Mouse (Mus musculus): ENCODE results near the gene 1110059E24Rik. TPM values are rescaled to one million over a fixed set of nuclear protein-coding genes. Genes with fewer than 3 reads are reported as not detected.

The 1110059E24Rik gene
- total and polyA plus RNA-seq, 2 experiments from 2014 or later, result 26.3 to 56.6 TPM

- Histone ChIP-seq H3K4me3 (ENCODE audit: low read depth, low read length) (no peak overlapping the region), H3K27ac (ENCODE audit: low read depth, low read length) (no peak overlapping the region), H3K27me3 (ENCODE audit: insufficient read depth, low read length) (no peaks in the 10 kb centered on the region), H3K4me1 (ENCODE audit: insufficient read depth, low read length) (no peaks in the 10 kb centered on the region; the same call in 1 of the 2 replicates), H3K9ac (replicated peaks; ENCODE audit: low read length, poor library complexity, severe bottlenecking) (no peak overlapping the region), H3K36me3 (ENCODE audit: insufficient read depth, low read length) (no peaks in the 10 kb centered on the region), H3K9me3 (ENCODE audit: low read length) (no peaks in the 10 kb centered on the region), H3K4me2 (ENCODE audit: low read depth, low read length, poor library complexity, severe bottlenecking) (no peak overlapping the region)
- ATAC-seq (ENCODE audit: low FRiP score), result no peak
- WGBS, result 90% methylated on average over 6 of the region's 6 CpGs
- TF ChIP-seq CTCF (IDR thresholded peaks at IDR 0.05), result no peak
- no peak for DNase-seq (ENCODE audit: low spot score)
Measured at GRCm38 (mm10) chr19:21646142-21646541, 6.6 kb downstream of the 1110059E24Rik start.

DNA sequence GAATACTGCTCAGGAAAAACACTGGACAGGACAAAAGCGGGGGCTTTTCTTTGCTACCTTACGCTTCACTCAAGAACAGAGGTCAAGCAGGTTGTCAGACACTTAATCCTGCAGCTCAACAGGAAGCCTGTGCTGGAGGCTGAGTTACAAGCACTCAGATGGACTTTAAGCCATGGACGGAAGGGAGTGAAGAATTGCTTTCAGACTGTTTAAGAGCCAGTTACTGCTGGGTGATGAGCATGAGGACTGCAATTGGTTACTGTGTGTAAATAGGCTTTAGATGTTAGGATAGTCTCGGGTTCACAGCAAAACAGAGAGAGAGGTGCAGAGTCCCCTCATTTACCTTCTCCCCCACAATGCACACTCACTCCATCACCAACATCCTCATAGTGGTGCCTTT lies 7.5 kb downstream of the 1110059E24Rik start:
- WGBS, result 81% methylated on average over 4 of the region's 4 CpGs
- no peak for TF ChIP-seq CTCF (IDR thresholded peaks at IDR 0.05)
- DNase-seq (ENCODE audit: low spot score) (no peak), ATAC-seq (ENCODE audit: low FRiP score) (no peak)
- H3K4me3 ChIP-seq (ENCODE audit: low read depth, low read length), result no peak overlapping the region
- H3K36me3 ChIP-seq (ENCODE audit: insufficient read depth, low read length), result no peaks in the 10 kb centered on the region
- H3K9ac ChIP-seq (replicated peaks; ENCODE audit: low read length, poor library complexity, severe bottlenecking), result no peak overlapping the region
- no peaks in the 10 kb centered on the region; the same call in 1 of the 2 replicates for H3K4me1 ChIP-seq (ENCODE audit: insufficient read depth, low read length)
- no peaks in the 10 kb centered on the region for H3K9me3 ChIP-seq (ENCODE audit: low read length)
- no peak overlapping the region for H3K4me2 ChIP-seq (ENCODE audit: low read depth, low read length, poor library complexity, severe bottlenecking)
- H3K27me3 ChIP-seq (ENCODE audit: insufficient read depth, low read length), result no peaks in the 10 kb centered on the region
- H3K27ac ChIP-seq (ENCODE audit: low read depth, low read length), result no peak overlapping the region

GRCm38 (mm10) chr19:21643935-21644334 lies 8.8 kb downstream of the 1110059E24Rik start:
- TF ChIP-seq CTCF (IDR thresholded peaks at IDR 0.05), result no peak
- H3K4me1 ChIP-seq (ENCODE audit: insufficient read depth, low read length), result no peaks in the 10 kb centered on the region
- WGBS, result 92% methylated on average over 1 of the region's 1 CpGs

GRCm38 (mm10) chr19:21637672-21638071 lies 15.1 kb downstream of the 1110059E24Rik start:
- no peak overlapping the region for H3K9ac ChIP-seq (replicated peaks; ENCODE audit: low read length, poor library complexity, severe bottlenecking)
- no peaks in the 10 kb centered on the region for H3K9me3 ChIP-seq (ENCODE audit: low read length)
- H3K4me1 ChIP-seq (ENCODE audit: insufficient read depth, low read length), result no peaks in the 10 kb centered on the region
- H3K27me3 ChIP-seq (ENCODE audit: insufficient read depth, low read length), result no peaks in the 10 kb centered on the region
- ATAC-seq (ENCODE audit: low FRiP score), result no peak
- TF ChIP-seq CTCF (IDR thresholded peaks at IDR 0.05), result no peak
- DNase-seq (ENCODE audit: low spot score), result no peak
- WGBS, result 90% methylated on average over 7 of the region's 7 CpGs
- no peak overlapping the region for H3K4me3 ChIP-seq (ENCODE audit: low read depth, low read length)
- no peak overlapping the region for H3K27ac ChIP-seq (ENCODE audit: low read depth, low read length)
- no peaks in the 10 kb centered on the region for H3K36me3 ChIP-seq (ENCODE audit: insufficient read depth, low read length)
- H3K4me2 ChIP-seq (ENCODE audit: low read depth, low read length, poor library complexity, severe bottlenecking), result no peak overlapping the region

More at GRCm38 (mm10) chr19:21643935-21644334, 8.8 kb downstream of the 1110059E24Rik start:
- H3K9me3 ChIP-seq (ENCODE audit: low read length), result no peaks in the 10 kb centered on the region
- H3K4me2 ChIP-seq (ENCODE audit: low read depth, low read length, poor library complexity, severe bottlenecking), result no peak overlapping the region
- no peak overlapping the region for H3K9ac ChIP-seq (replicated peaks; ENCODE audit: low read length, poor library complexity, severe bottlenecking)
- no peak overlapping the region for H3K4me3 ChIP-seq (ENCODE audit: low read depth, low read length)
- DNase-seq (ENCODE audit: low spot score), result no peak
- no peak overlapping the region for H3K27ac ChIP-seq (ENCODE audit: low read depth, low read length)
- no peaks in the 10 kb centered on the region for H3K36me3 ChIP-seq (ENCODE audit: insufficient read depth, low read length)
- no peaks in the 10 kb centered on the region for H3K27me3 ChIP-seq (ENCODE audit: insufficient read depth, low read length)
- no peak for ATAC-seq (ENCODE audit: low FRiP score)

- Histone ChIP-seq H3K4me2 (ENCODE audit: low read depth, low read length, poor library complexity, severe bottlenecking) (no peak overlapping the region), H3K36me3 (ENCODE audit: insufficient read depth, low read length) (no peaks in the 10 kb centered on the region), H3K4me3 (ENCODE audit: low read depth, low read length) (no peak overlapping the region), H3K9ac (replicated peaks; ENCODE audit: low read length, poor library complexity, severe bottlenecking) (no peak overlapping the region), H3K4me1 (ENCODE audit: insufficient read depth, low read length) (no peaks in the 10 kb centered on the region), H3K27me3 (ENCODE audit: insufficient read depth, low read length) (no peaks in the 10 kb centered on the region), H3K9me3 (ENCODE audit: low read length) (no peaks in the 10 kb centered on the region), H3K27ac (ENCODE audit: low read depth, low read length) (no peak overlapping the region)
- ATAC-seq (ENCODE audit: low FRiP score) (no peak), DNase-seq (ENCODE audit: low spot score) (no peak)
- 89% methylated on average over 3 of the region's 3 CpGs for WGBS
- TF ChIP-seq CTCF (IDR thresholded peaks at IDR 0.05), result no peak
Measured at GRCm38 (mm10) chr19:21636907-21637306, 15.9 kb downstream of the 1110059E24Rik start.

- Histone ChIP-seq H3K27ac (ENCODE audit: low read depth, low read length) (no peak overlapping the region), H3K4me2 (ENCODE audit: low read depth, low read length, poor library complexity, severe bottlenecking) (no peak overlapping the region), H3K4me1 (ENCODE audit: insufficient read depth, low read length) (no peaks in the 10 kb centered on the region), H3K9ac (replicated peaks; ENCODE audit: low read length, poor library complexity, severe bottlenecking) (no peak overlapping the region), H3K9me3 (ENCODE audit: low read length) (no peaks in the 10 kb centered on the region), H3K27me3 (ENCODE audit: insufficient read depth, low read length) (no peaks in the 10 kb centered on the region), H3K36me3 (ENCODE audit: insufficient read depth, low read length) (no peaks in the 10 kb centered on the region), H3K4me3 (ENCODE audit: low read depth, low read length) (no peak overlapping the region)
- 94% methylated on average over 2 of the region's 2 CpGs for WGBS
- no peak for ATAC-seq (ENCODE audit: low FRiP score)
- TF ChIP-seq CTCF (IDR thresholded peaks at IDR 0.05), result no peak
- DNase-seq (ENCODE audit: low spot score), result no peak
Measured at GRCm38 (mm10) chr19:21635406-21635805, 17.4 kb downstream of the 1110059E24Rik start.
